Mouse (Mus musculus): ENCODE data around the gene Hbb-bh2.
"Not testable (repeated sequence)": the region's sequence is repeated elsewhere in the genome, so short reads cannot be mapped to it uniquely, and the experiment has no call there.

The Hbb-bh2 gene

GRCm38 (mm10) chr7:103813152-103813551 lies 27.2 kb downstream of the Hbb-bh2 start:
- in situ Hi-C loops (cut with MboI; ENCODE audit: low sequenced_read_pairs) = not testable (repeated sequence)

- in situ Hi-C loops (cut with MboI; ENCODE audit: low sequenced_read_pairs) = no loop called here
These were observed 28.1 kb downstream of the Hbb-bh2 start for GRCm38 (mm10) chr7:103812174-103812573.

GRCm38 (mm10) chr7:103811223-103811845 lies 29.0 kb downstream of the Hbb-bh2 start:
- in situ Hi-C loops (cut with MboI; ENCODE audit: low sequenced_read_pairs) = no loop called here

- in situ Hi-C loops (cut with MboI; ENCODE audit: low sequenced_read_pairs) = no loop called here
These were observed 29.6 kb downstream of the Hbb-bh2 start for GRCm38 (mm10) chr7:103810746-103811145.

- in situ Hi-C loops (cut with MboI; ENCODE audit: low sequenced_read_pairs) = no loop called here
These were observed 30.0 kb downstream of the Hbb-bh2 start for GRCm38 (mm10) chr7:103810296-103810695.

- in situ Hi-C loops (cut with MboI; ENCODE audit: low sequenced_read_pairs) = no loop called here
These were observed 30.5 kb downstream of the Hbb-bh2 start for GRCm38 (mm10) chr7:103809801-103810155.

GRCm38 (mm10) chr7:103808971-103809800 lies 31.1 kb downstream of the Hbb-bh2 start:
- in situ Hi-C loops (cut with MboI; ENCODE audit: low sequenced_read_pairs) = no loop called here

GRCm38 (mm10) chr7:103808120-103808519 lies 32.2 kb downstream of the Hbb-bh2 start:
- in situ Hi-C loops (cut with MboI; ENCODE audit: low sequenced_read_pairs) = not testable (repeated sequence)

- in situ Hi-C loops (cut with MboI; ENCODE audit: low sequenced_read_pairs) = no loop called here
These were observed 33.5 kb downstream of the Hbb-bh2 start for GRCm38 (mm10) chr7:103806856-103807255.

- in situ Hi-C loops (cut with MboI; ENCODE audit: low sequenced_read_pairs) = loop anchor here (5.0 kb wide), 1 partner anchor 79 kb away; no protein-coding TSS in a partner anchor
These were observed 47.5 kb downstream of the Hbb-bh2 start for GRCm38 (mm10) chr7:103792669-103793388.

- in situ Hi-C loops (cut with MboI; ENCODE audit: low sequenced_read_pairs) = loop anchor here (5.0 kb wide), 1 partner anchor 81 kb away; no protein-coding TSS in a partner anchor
These were observed 48.6 kb downstream of the Hbb-bh2 start, which contains the start of gene Olfr67 for GRCm38 (mm10) chr7:103791721-103792120. TSS of gene Olfr67 (minus strand) at chr7:103791821.
